Mouse (Mus musculus): ENCODE measurements at regions not wholly inside any gene's neighbourhood (a gene's known extent, or its start where the extent isn't known, plus 50 kb on each side); places are given as distances from the start of the nearest gene placed in this dataset.

- Histone ChIP-seq H3K4me3 (no peak overlapping the region), H3K9ac (no peak overlapping the region), H3K9me3 (replicated peaks) (no peaks in the 10 kb centered on the region), H3K4me1 (peaks cover 5% of the 10 kb centered on the region; the same call in 1 of the 2 replicates), H3K4me2 (no peak overlapping the region), H3K27me3 (no peaks in the 10 kb centered on the region), H3K36me3 (ENCODE audit: poor library complexity, severe bottlenecking) (no peaks in the 10 kb centered on the region), H3K27ac (no peak overlapping the region)
- WGBS: 82% methylated on average over 6 of the region's 6 CpGs
- no peak for ATAC-seq
These were observed 157.3 kb upstream of the Map3k1 start for GRCm38 (mm10) chr13:111966113-111966512.

GRCm38 (mm10) chr13:111966627-111967026, 157.8 kb upstream of the Map3k1 start:
- 15% methylated on average over 3 of the region's 3 CpGs for WGBS
- Histone ChIP-seq H3K4me3 (no peak overlapping the region), H3K9ac (no peak overlapping the region), H3K9me3 (replicated peaks) (no peaks in the 10 kb centered on the region), H3K36me3 (ENCODE audit: poor library complexity, severe bottlenecking) (no peaks in the 10 kb centered on the region), H3K27me3 (no peaks in the 10 kb centered on the region), H3K4me2 (no peak overlapping the region), H3K27ac (no peak overlapping the region), H3K4me1 (peaks cover 5% of the 10 kb centered on the region; the same call in 1 of the 2 replicates)
- peak; percentile 55; the same call in 1 of the 2 replicates for ATAC-seq

- WGBS: 89% methylated on average over 7 of the region's 7 CpGs
- Histone ChIP-seq H3K4me3 (no peak overlapping the region), H3K27ac (no peak overlapping the region), H3K9me3 (replicated peaks) (no peaks in the 10 kb centered on the region), H3K4me1 (peaks cover 5% of the 10 kb centered on the region; the same call in 1 of the 2 replicates), H3K27me3 (no peaks in the 10 kb centered on the region), H3K9ac (no peak overlapping the region), H3K4me2 (no peak overlapping the region), H3K36me3 (ENCODE audit: poor library complexity, severe bottlenecking) (no peaks in the 10 kb centered on the region)
- ATAC-seq: no peak
These were observed 159.4 kb upstream of the Map3k1 start for GRCm38 (mm10) chr13:111968197-111968596.

- no peak overlapping the region for H3K4me2 ChIP-seq
- no peaks in the 10 kb centered on the region for H3K9me3 ChIP-seq (replicated peaks)
- no peak for ATAC-seq
- no peak overlapping the region for H3K27ac ChIP-seq
- H3K27me3 ChIP-seq: no peaks in the 10 kb centered on the region
- peaks cover 14% of the 10 kb centered on the region for H3K4me1 ChIP-seq
- no peak overlapping the region for H3K9ac ChIP-seq
- H3K36me3 ChIP-seq (ENCODE audit: poor library complexity, severe bottlenecking): no peaks in the 10 kb centered on the region
- H3K4me3 ChIP-seq: no peak overlapping the region
- WGBS: 77% methylated on average over 4 of the region's 4 CpGs
These were observed 165.5 kb upstream of the Map3k1 start for GRCm38 (mm10) chr13:111974282-111974681.

- no peaks in the 10 kb centered on the region for H3K36me3 ChIP-seq (ENCODE audit: poor library complexity, severe bottlenecking)
- ATAC-seq: no peak
- no peak overlapping the region for H3K27ac ChIP-seq
- H3K4me2 ChIP-seq: no peak overlapping the region
- H3K4me3 ChIP-seq: no peak overlapping the region
- H3K9me3 ChIP-seq (replicated peaks): no peaks in the 10 kb centered on the region
- no peaks in the 10 kb centered on the region for H3K27me3 ChIP-seq
- WGBS: 89% methylated on average over 3 of the region's 3 CpGs
- H3K4me1 ChIP-seq: peaks cover 26% of the 10 kb centered on the region
- H3K9ac ChIP-seq: no peak overlapping the region
These were observed 166.8 kb upstream of the Map3k1 start for GRCm38 (mm10) chr13:111975549-111975948.

GRCm38 (mm10) chr13:111977769-111978674, 169.2 kb upstream of the Map3k1 start:
- H3K27me3 ChIP-seq: no peaks in the 10 kb centered on the region
- WGBS: 81% methylated on average over 31 of the region's 31 CpGs
- ATAC-seq: peak; percentile 13; the same call in 1 of the 2 replicates

GRCm38 (mm10) chr13:111978675-111979020, 169.9 kb upstream of the Map3k1 start:
- Histone ChIP-seq H3K4me2 (no peak overlapping the region), H3K27me3 (no peaks in the 10 kb centered on the region), H3K4me1 (peaks cover 30% of the 10 kb centered on the region), H3K9ac (no peak overlapping the region), H3K9me3 (replicated peaks) (no peaks in the 10 kb centered on the region), H3K4me3 (no peak overlapping the region), H3K36me3 (ENCODE audit: poor library complexity, severe bottlenecking) (no peaks in the 10 kb centered on the region), H3K27ac (no peak overlapping the region)
- no peak for ATAC-seq
- 57% methylated on average over 5 of the region's 5 CpGs for WGBS

More at GRCm38 (mm10) chr13:111977769-111978674, 169.2 kb upstream of the Map3k1 start:
- Histone ChIP-seq H3K4me3 (no peak overlapping the region), H3K4me1 (peaks cover 30% of the 10 kb centered on the region), H3K9ac (no peak overlapping the region), H3K36me3 (ENCODE audit: poor library complexity, severe bottlenecking) (no peaks in the 10 kb centered on the region), H3K27ac (no peak overlapping the region), H3K9me3 (replicated peaks) (no peaks in the 10 kb centered on the region), H3K4me2 (no peak overlapping the region)

GRCm38 (mm10) chr13:111979428-111980204, 170.8 kb upstream of the Map3k1 start:
- H3K4me3 ChIP-seq: no peak overlapping the region
- H3K27ac ChIP-seq: peak overlapping the region; percentile 31; the same call in 1 of the 2 replicates
- WGBS: 23% methylated on average over 17 of the region's 17 CpGs
- H3K9ac ChIP-seq: no peak overlapping the region
- H3K4me1 ChIP-seq: peaks cover 38% of the 10 kb centered on the region
- H3K9me3 ChIP-seq (replicated peaks): no peaks in the 10 kb centered on the region
- H3K4me2 ChIP-seq: peak overlapping the region; percentile 44
- H3K36me3 ChIP-seq (ENCODE audit: poor library complexity, severe bottlenecking): no peaks in the 10 kb centered on the region
- ATAC-seq: peak; percentile 61
- H3K27me3 ChIP-seq: no peaks in the 10 kb centered on the region

GRCm38 (mm10) chr13:111980205-111980595, 171.4 kb upstream of the Map3k1 start:
- peak; percentile 52 for ATAC-seq
- peak overlapping the region; percentile 44 for H3K4me2 ChIP-seq

GRCm38 (mm10) chr13:111981103-111981502, 172.3 kb upstream of the Map3k1 start:
- no peak overlapping the region for H3K4me3 ChIP-seq
- ATAC-seq: no peak
- no peak overlapping the region for H3K4me2 ChIP-seq
- no peak overlapping the region for H3K27ac ChIP-seq
- H3K27me3 ChIP-seq: no peaks in the 10 kb centered on the region
- H3K36me3 ChIP-seq (ENCODE audit: poor library complexity, severe bottlenecking): no peaks in the 10 kb centered on the region
- peaks cover 38% of the 10 kb centered on the region for H3K4me1 ChIP-seq
- 91% methylated on average over 2 of the region's 2 CpGs for WGBS
- no peak overlapping the region for H3K9ac ChIP-seq
- H3K9me3 ChIP-seq (replicated peaks): no peaks in the 10 kb centered on the region

More at GRCm38 (mm10) chr13:111980205-111980595, 171.4 kb upstream of the Map3k1 start:
- Histone ChIP-seq H3K27me3 (no peaks in the 10 kb centered on the region), H3K4me3 (no peak overlapping the region), H3K36me3 (ENCODE audit: poor library complexity, severe bottlenecking) (no peaks in the 10 kb centered on the region), H3K4me1 (peaks cover 38% of the 10 kb centered on the region), H3K27ac (0 out of 2 replicates have a peak overlapping the region, but pooled peaks have one; percentile 31), H3K9me3 (replicated peaks) (no peaks in the 10 kb centered on the region), H3K9ac (no peak overlapping the region)
- WGBS: 44% methylated on average over 12 of the region's 12 CpGs

GRCm38 (mm10) chr13:111982796-111983460, 174.1 kb upstream of the Map3k1 start:
- H3K27me3 ChIP-seq: no peaks in the 10 kb centered on the region
- H3K36me3 ChIP-seq (ENCODE audit: poor library complexity, severe bottlenecking): no peaks in the 10 kb centered on the region
- H3K9ac ChIP-seq: no peak overlapping the region
- no peak overlapping the region for H3K27ac ChIP-seq
- ATAC-seq: no peak
- 92% methylated on average over 6 of the region's 6 CpGs for WGBS
- H3K9me3 ChIP-seq (replicated peaks): no peaks in the 10 kb centered on the region
- peaks cover 38% of the 10 kb centered on the region for H3K4me1 ChIP-seq
- H3K4me2 ChIP-seq: no peak overlapping the region
- H3K4me3 ChIP-seq: no peak overlapping the region
